ENCODE assay signal across 17 mouse cellular contexts in the genomic region with DNA sequence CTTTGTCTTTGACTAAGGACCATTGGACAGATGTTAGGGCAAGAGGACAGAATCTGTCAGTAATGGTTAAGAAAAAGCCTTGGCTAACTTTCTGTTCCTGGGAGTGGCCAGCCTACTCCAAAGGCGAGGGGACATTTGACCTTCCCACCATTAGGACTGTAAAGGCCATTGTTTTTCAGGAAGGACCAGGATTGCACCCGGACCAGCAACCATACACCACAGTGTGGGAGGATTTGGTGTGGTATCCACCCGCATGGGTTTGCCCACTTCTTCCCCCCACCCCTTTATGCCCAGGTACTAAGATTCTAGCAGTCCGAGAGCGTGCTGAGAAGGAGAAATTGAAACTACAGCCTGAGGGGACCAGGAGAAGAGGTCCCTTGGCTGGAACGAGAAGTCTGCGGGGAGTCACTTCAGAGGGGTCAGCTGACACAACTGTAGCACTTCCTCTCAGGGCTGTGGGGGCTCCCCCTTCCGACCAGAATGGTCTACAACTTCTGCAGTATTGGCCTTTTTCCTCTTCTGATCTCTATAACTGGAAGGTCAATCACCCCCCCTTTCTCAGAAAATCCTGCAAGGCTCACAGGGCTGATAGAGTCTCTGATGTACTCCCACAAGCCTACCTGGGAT.
DNase-seq lines count a peak whose midpoint lies in the region; ATAC-seq lines count a peak whose summit lies in the region.
"Had no signal": no experiment of that assay in that cellular context is flagged by ENCODE, and none has a peak within 500 bp of the region (broad histone marks: within the 10 kb centered on the region; RNA-seq: fewer than 3 reads in every experiment).

No protein-coding gene starts in this region.

- H3K27ac ChIP-seq in kidney, embryonic 14.5 days (ENCODE audit: low read depth, low read length), result no peak overlapping the region
- H3K27ac ChIP-seq in forebrain, embryonic 14.5 days (ENCODE audit: low read depth, low read length), result no peak overlapping the region
- H3K27ac ChIP-seq: embryonic facial prominence, embryonic 13.5 days; forebrain, embryonic 15.5 days; heart, embryonic 10.5 days had no signal

- no peaks in the 10 kb centered on the region for H3K4me1 ChIP-seq in kidney, embryonic 14.5 days (ENCODE audit: control insufficient read depth, insufficient read depth, low read length)
- H3K4me1 ChIP-seq in forebrain, embryonic 14.5 days (ENCODE audit: control insufficient read depth, insufficient read depth, low read length), result no peaks in the 10 kb centered on the region
- H3K4me1 ChIP-seq: forebrain, embryonic 15.5 days; heart, embryonic 10.5 days had no signal

- peak; percentile 57 for ATAC-seq in kidney, embryonic 14.5 days (ENCODE audit: low FRiP score, low TSS enrichment)
- ATAC-seq in granulocyte monocyte progenitor cell, adult 5-6 weeks (replicated peaks; ENCODE audit: poor library complexity, severe bottlenecking), result peak; percentile 99
- ATAC-seq in forebrain, embryonic 14.5 days, result no peak
- ATAC-seq: forebrain, embryonic 15.5 days; midbrain, embryonic 16.5 days had no signal

- WGBS in kidney, embryonic 14.5 days, result 43% methylated on average over 8 of the region's 8 CpGs
- WGBS in forebrain, embryonic 14.5 days, result 87% methylated on average over 8 of the region's 8 CpGs

- H3K27me3 ChIP-seq in kidney, embryonic 14.5 days (ENCODE audit: control insufficient read depth, insufficient read depth, low read length), result no peaks in the 10 kb centered on the region
- H3K27me3 ChIP-seq in forebrain, embryonic 14.5 days (replicated peaks; ENCODE audit: control insufficient read depth, insufficient read depth, low read length), result no peaks in the 10 kb centered on the region
- H3K27me3 ChIP-seq: embryonic facial prominence, embryonic 13.5 days; forebrain, embryonic 15.5 days had no signal

- H3K4me2 ChIP-seq in kidney, embryonic 14.5 days (replicated peaks; ENCODE audit: low read depth, low read length), result no peak overlapping the region
- H3K4me2 ChIP-seq in forebrain, embryonic 14.5 days (ENCODE audit: low read length), result no peak overlapping the region
- H3K4me2 ChIP-seq: embryonic facial prominence, embryonic 13.5 days; forebrain, embryonic 15.5 days had no signal

- H3K36me3 ChIP-seq in kidney, embryonic 14.5 days (ENCODE audit: control insufficient read depth, insufficient read depth, low read length), result no peaks in the 10 kb centered on the region
- H3K36me3 ChIP-seq in forebrain, embryonic 14.5 days (ENCODE audit: control insufficient read depth, insufficient read depth, low read length), result no peaks in the 10 kb centered on the region
- H3K36me3 ChIP-seq: embryonic facial prominence, embryonic 13.5 days; forebrain, embryonic 15.5 days; heart, embryonic 10.5 days had no signal

- DNase-seq in kidney, adult 9 months, result no peak
- DNase-seq in spleen, postnatal 36 days (ENCODE audit: low spot score in 2 of 2), result peak; percentile 60
- DNase-seq in spleen, adult 12 weeks (ENCODE audit: low spot score), result no peak
- DNase-seq in forebrain, embryonic 14.5 days (ENCODE audit: low spot score), result no peak
- no peak for DNase-seq in layer of hippocampus, adult 8-10 months (ENCODE audit: low spot score in 2 of 2)
- DNase-seq: cerebellum, adult 9-11 months; gastrocnemius, postnatal 25 days; heart, postnatal 4 days; kidney, adult 8-10 months; lung, adult 2 months; retina, postnatal 1 day had no signal

- H3K9me3 ChIP-seq in kidney, embryonic 14.5 days (ENCODE audit: control insufficient read depth, low read length), result no peaks in the 10 kb centered on the region
- H3K9me3 ChIP-seq in forebrain, embryonic 14.5 days (replicated peaks; ENCODE audit: control insufficient read depth, low read length), result no peaks in the 10 kb centered on the region
- H3K9me3 ChIP-seq: embryonic facial prominence, embryonic 13.5 days; forebrain, embryonic 15.5 days; heart, embryonic 10.5 days had no signal

- no peak overlapping the region for H3K9ac ChIP-seq in kidney, embryonic 14.5 days (ENCODE audit: low read depth, low read length)
- no peak overlapping the region for H3K9ac ChIP-seq in forebrain, embryonic 14.5 days (ENCODE audit: low read length)
- H3K9ac ChIP-seq: embryonic facial prominence, embryonic 13.5 days; forebrain, embryonic 15.5 days had no signal

- no peak overlapping the region for H3K4me3 ChIP-seq in kidney, embryonic 14.5 days (ENCODE audit: low read length)
- H3K4me3 ChIP-seq in forebrain, embryonic 14.5 days (ENCODE audit: low read depth, low read length), result no peak overlapping the region
- H3K4me3 ChIP-seq: embryonic facial prominence, embryonic 13.5 days; forebrain, embryonic 15.5 days; heart, embryonic 10.5 days had no signal

Comparison
In these comparisons a context has a peak if more than half of its experiments do, and no peak if none do; other contexts are left out.
1. DNase-seq: peak in spleen, postnatal 36 days (2 of 2); none in kidney, adult 9 months (single experiment), spleen, adult 12 weeks (single experiment), forebrain, embryonic 14.5 days (single experiment) and layer of hippocampus, adult 8-10 months (0 of 2).